Mouse (Mus musculus): ENCODE results near the gene Babam2.

GRCm38 (mm10) chr5:32092281-32092680 is 394.8 kb downstream of the Babam2 start:
- no peak for TF ChIP-seq CTCF (IDR thresholded peaks at IDR 0.05; ENCODE audit: low read depth, low read length)
- TF ChIP-seq TAL1 (conservative IDR thresholded peaks at IDR 0.05; ENCODE audit: low read depth, low read length), result no peak
- no peak for TF ChIP-seq GATA1 (IDR thresholded peaks at IDR 0.05; ENCODE audit: borderline replicate concordance, low read length)
